Comparison of ENCODE assay signal across 9 mouse cellular contexts in the genomic region with DNA sequence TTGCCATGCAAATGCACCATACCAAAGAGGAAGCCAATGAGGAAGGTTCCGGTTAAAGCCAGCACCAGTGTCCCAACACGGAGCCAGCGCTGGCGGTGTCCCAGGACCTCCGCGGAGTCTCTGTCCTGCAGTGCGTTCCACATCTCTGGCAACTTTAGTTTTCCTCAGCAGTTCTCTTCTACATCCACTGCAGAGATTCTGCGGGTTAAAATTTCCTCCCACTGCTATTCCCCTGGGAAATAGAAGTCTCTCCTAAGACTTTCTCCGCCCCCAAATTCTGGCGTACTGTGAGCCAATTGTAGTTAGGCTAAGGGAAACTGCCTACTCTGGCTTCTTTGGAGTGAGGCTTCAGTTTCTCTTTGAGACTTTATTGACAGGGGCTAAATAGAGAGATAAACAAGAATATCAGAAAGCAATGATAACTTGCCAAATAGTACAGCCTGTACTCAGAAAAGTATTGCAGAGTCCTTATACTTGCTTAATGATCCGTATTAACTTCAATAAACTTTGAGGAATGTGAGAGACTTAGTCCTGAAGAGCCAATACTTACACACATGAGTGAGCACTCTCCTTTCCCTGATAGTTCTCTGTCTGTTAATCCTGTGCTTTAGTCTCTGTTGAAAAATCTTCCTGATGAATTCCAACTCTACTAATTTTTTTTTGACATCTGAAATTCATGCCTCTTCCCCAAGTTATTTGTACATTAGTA. TPM values are rescaled to one million over a fixed set of nuclear protein-coding genes. Genes with fewer than 3 reads are reported as not detected.
DNase-seq lines count a peak whose midpoint lies in the region; ATAC-seq and TF ChIP-seq lines count a peak whose summit lies in the region.
"Had no signal": no experiment of that assay in that cellular context is flagged by ENCODE, and none has a peak within 500 bp of the region (broad histone marks: within the 10 kb centered on the region; RNA-seq: fewer than 3 reads in every experiment).

Folh1 (minus strand) TSS at position 327 of the 709 bp plus-strand sequence.

- H3K27me3 ChIP-seq in heart, adult 2 months (ENCODE audit: control insufficient read depth, insufficient read depth, low read length) = no peaks in the 10 kb centered on the region
- no peaks in the 10 kb centered on the region for H3K27me3 ChIP-seq in heart, embryonic 12.5 days (replicated peaks)
- H3K27me3 ChIP-seq in midbrain, embryonic 12.5 days = no peaks in the 10 kb centered on the region
- H3K27me3 ChIP-seq: CH12.LX had no signal

- no peak within 1 kb of the TSS for H3K27ac ChIP-seq in heart, adult 2 months
- no peak within 1 kb of the TSS for H3K27ac ChIP-seq in heart, embryonic 12.5 days (ENCODE audit: poor library complexity, severe bottlenecking)
- no peak within 1 kb of the TSS for H3K27ac ChIP-seq in midbrain, embryonic 12.5 days (replicated peaks)

- H3K4me3 ChIP-seq in heart, adult 2 months = no peak within 1 kb of the TSS
- H3K4me3 ChIP-seq in heart, embryonic 12.5 days = peak within 1 kb of the TSS; percentile 35
- peak within 1 kb of the TSS; percentile 23 for H3K4me3 ChIP-seq in midbrain, embryonic 12.5 days

- no peak for TF ChIP-seq CTCF in heart, adult 2 months (IDR thresholded peaks at IDR 0.05)

- no peaks in the 10 kb centered on the region for H3K79me2 ChIP-seq in heart, adult 2 months (replicated peaks; ENCODE audit: control insufficient read depth, insufficient read depth, low read length)

- 5% methylated on average over 11 of the region's 11 CpGs for WGBS in heart, adult 2 months
- WGBS in heart, embryonic 12.5 days = 5% methylated on average over 11 of the region's 11 CpGs
- WGBS in midbrain, embryonic 12.5 days = 5% methylated on average over 11 of the region's 11 CpGs

- no peak for TF ChIP-seq EP300 in heart, adult 2 months (IDR thresholded peaks at IDR 0.05; ENCODE audit: insufficient read depth, low read depth, low read length)

- H3K4me1 ChIP-seq in heart, adult 2 months (ENCODE audit: control insufficient read depth, insufficient read depth, low read length) = no peaks in the 10 kb centered on the region
- H3K4me1 ChIP-seq in heart, embryonic 12.5 days (replicated peaks) = no peaks in the 10 kb centered on the region
- H3K4me1 ChIP-seq in midbrain, embryonic 12.5 days = no peaks in the 10 kb centered on the region

- no peak for ATAC-seq in heart, embryonic 12.5 days (ENCODE audit: insufficient number of reproducible peaks, low FRiP score)
- peak; percentile 70 for ATAC-seq in midbrain, embryonic 12.5 days (ENCODE audit: low FRiP score, low read depth)

- intact Hi-C loops in heart, adult 2 months (cut with DNase I) = no loop called here

- H3K4me2 ChIP-seq in heart, embryonic 12.5 days = peak within 1 kb of the TSS; percentile 73
- peak within 1 kb of the TSS; percentile 49 for H3K4me2 ChIP-seq in midbrain, embryonic 12.5 days (replicated peaks)

- peak; percentile 70 for DNase-seq in heart, adult 11 months
- no peak for DNase-seq in heart, adult 2 months
- DNase-seq in cerebellum, postnatal 14 days = peak; percentile 38 to 47
- DNase-seq in kidney, postnatal 4 days = peak; percentile 7 to 17
- no peak for DNase-seq in c-Kit-positive CD71-positive TER-119-positive erythroid progenitor cells, embryonic 14.5 days (ENCODE audit: low spot score)
- DNase-seq in adrenal gland, adult 8-10 months = no peak

- no peaks in the 10 kb centered on the region for H3K36me3 ChIP-seq in heart, adult 2 months (ENCODE audit: control insufficient read depth, insufficient read depth, low read length)
- no peaks in the 10 kb centered on the region for H3K36me3 ChIP-seq in heart, embryonic 12.5 days
- no peaks in the 10 kb centered on the region for H3K36me3 ChIP-seq in midbrain, embryonic 12.5 days

- H3K9ac ChIP-seq in heart, adult 2 months (ENCODE audit: low read depth, low read length) = no peak within 1 kb of the TSS
- 0 out of 2 replicates have a peak within 1 kb of the TSS, but pooled peaks have one; percentile 4 for H3K9ac ChIP-seq in heart, embryonic 12.5 days
- H3K9ac ChIP-seq in midbrain, embryonic 12.5 days (replicated peaks) = no peak within 1 kb of the TSS

- H3K9me3 ChIP-seq in heart, embryonic 12.5 days (replicated peaks) = no peaks in the 10 kb centered on the region
- H3K9me3 ChIP-seq in midbrain, embryonic 12.5 days = no peaks in the 10 kb centered on the region

- TF ChIP-seq POLR2A in heart, adult 2 months (IDR thresholded peaks at IDR 0.05; ENCODE audit: insufficient read depth, low read depth, low read length) = no peak

RNA-seq across cellular contexts. Expression of gene Folh1, which starts in this region (rescaled TPM):
- total RNA-seq in heart, adult 2 months (2021) = not detected
- polyA plus RNA-seq in heart, adult 2 months (2012; rRNA removed) = 0.09 and 0.18 TPM in 2 replicates
- not detected in 2 replicates for polyA plus RNA-seq in heart, embryonic 12.5 days (2016; fragmentation: Nextera tagmentation; extraction: Ambion mirVana)
- polyA plus RNA-seq in midbrain, embryonic 12.5 days (2016; fragmentation: Nextera tagmentation; extraction: Ambion mirVana) = 0.12 TPM in 1 of 2 replicates, not detected in the other
- 1 to 10 TPM; 1.2 to 2.8 (median 1.9) TPM for total RNA-seq in adrenal gland, adult 8-10 months (2022)
- total RNA-seq: CH12.LX had no signal

Comparison
In these comparisons a context has a peak if more than half of its experiments do, and no peak if none do; other contexts are left out.
1. DNase-seq: peak in heart, adult 11 months (single experiment), cerebellum, postnatal 14 days (2 of 2) and kidney, postnatal 4 days (2 of 2); none in heart, adult 2 months (0 of 2), c-Kit-positive CD71-positive TER-119-positive erythroid progenitor cells, embryonic 14.5 days (single experiment) and adrenal gland, adult 8-10 months (single experiment).
2. Peak in ATAC-seq, H3K4me3 ChIP-seq and H3K4me2 ChIP-seq in midbrain, embryonic 12.5 days; RNA of the gene not detected or under 1 TPM.